Mouse (Mus musculus): ENCODE results near the gene Fxyd7. TPM values are rescaled to one million over a fixed set of nuclear protein-coding genes. Genes with fewer than 3 reads are reported as not detected.
A peak's percentile ranks its signal among the peaks of the same experiment; 100 is the strongest.

Gene Fxyd7
- total RNA-seq (2021) = 100 to 1,000 TPM; 371 to 375 TPM

GRCm38 (mm10) chr7:31051321-31052021, at the start of gene Fxyd7:
Gene Fxyd7, minus strand, starts transcription at chr7:31051467.
- DNase-seq (ENCODE audit: extremely low spot score in 1 of 2, low spot score in 2 of 2) = peak in 1 of 2 experiments; percentile 64
- intact Hi-C loops (cut with DNase I) = loop anchor here (5.0 kb wide), 1 partner anchor 94 kb away; the partner anchor contains the start of gene Usf2

DNA sequence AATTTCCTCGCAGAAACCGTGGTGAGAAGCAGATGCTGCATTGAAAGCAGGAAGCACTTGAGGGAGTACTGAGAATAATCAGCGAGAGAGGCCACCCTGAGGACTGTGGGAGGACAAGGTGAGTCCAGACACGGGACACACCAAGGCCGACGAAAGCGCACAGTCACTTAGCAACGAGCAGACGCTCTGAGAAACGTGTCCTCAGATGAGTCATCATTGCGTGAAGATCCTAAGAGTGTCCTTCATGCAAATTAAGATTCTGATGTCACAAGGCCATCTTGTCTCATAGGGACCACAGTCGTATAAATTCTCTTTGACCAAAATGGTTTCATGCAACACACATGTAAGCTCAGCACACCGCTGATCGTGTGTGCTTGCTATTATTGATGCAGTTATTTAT, 49.5 kb upstream of the Fxyd7 start:
- no peak for DNase-seq (ENCODE audit: extremely low spot score in 1 of 2, low spot score in 2 of 2)
- intact Hi-C loops (cut with DNase I) = no loop called here

GRCm38 (mm10) chr7:31099612-31099982, 48.3 kb upstream of the Fxyd7 start:
- intact Hi-C loops (cut with DNase I) = no loop called here
- no peak for DNase-seq (ENCODE audit: extremely low spot score in 1 of 2, low spot score in 2 of 2)

DNA sequence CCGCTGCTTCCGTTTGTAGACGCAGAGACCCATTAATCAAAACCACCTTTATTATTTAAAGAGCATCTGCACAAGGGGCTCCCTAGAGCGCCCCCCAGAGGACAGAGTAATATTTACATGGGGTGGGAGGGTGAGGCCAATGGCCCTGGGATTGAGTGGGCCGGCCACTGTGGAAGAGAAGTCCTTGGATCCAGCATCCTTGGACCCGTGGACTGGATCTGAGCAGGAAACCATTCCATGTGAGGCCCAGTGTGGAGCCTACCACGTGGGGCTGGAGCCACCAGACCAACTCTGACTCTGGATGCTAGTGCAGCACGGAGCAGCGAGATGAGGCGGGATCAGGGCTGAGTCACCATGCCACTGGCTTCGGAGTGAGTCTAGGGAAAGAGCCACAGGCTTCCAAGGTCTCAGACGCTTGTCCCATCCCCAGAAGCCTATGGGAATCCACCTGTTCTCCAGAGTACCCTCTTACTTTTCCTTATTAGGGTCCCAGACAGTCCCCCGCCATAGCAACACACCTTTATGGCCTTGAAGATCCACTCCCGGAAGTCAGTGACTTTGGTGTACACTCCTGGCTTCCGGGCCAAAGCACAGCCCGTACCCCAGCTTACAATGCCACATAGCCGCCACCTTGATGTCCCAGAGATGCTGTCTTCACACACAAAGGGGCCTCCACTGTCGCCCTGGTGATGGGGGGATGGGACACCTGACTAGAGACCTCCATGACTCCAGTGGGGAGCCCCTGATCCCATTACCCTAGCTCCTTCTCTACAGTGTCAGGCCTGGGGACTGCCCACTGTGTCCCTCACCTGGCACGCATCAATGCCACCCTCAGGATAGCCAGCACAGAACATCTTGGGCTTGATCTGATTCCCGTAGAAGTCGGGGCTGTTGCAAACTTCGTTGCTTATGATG, 47.7 kb upstream of the Fxyd7 start:
- peak in 1 of 2 experiments; percentile 50 for DNase-seq (ENCODE audit: extremely low spot score in 1 of 2, low spot score in 2 of 2)
- intact Hi-C loops (cut with DNase I) = no loop called here

GRCm38 (mm10) chr7:31097583-31098248, 46.4 kb upstream of the Fxyd7 start:
- DNase-seq (ENCODE audit: extremely low spot score in 1 of 2, low spot score in 2 of 2) = peak; percentile 89 to 94
- intact Hi-C loops (cut with DNase I) = loop anchor here (2.0 kb wide), 1 partner anchor 39 kb away; the partner anchor contains the start of gene Lgi4

GRCm38 (mm10) chr7:31096892-31097564, 45.8 kb upstream of the Fxyd7 start:
- intact Hi-C loops (cut with DNase I) = loop anchor here (2.0 kb wide), 1 partner anchor 38 kb away; the partner anchor contains the start of gene Lgi4
- DNase-seq (ENCODE audit: extremely low spot score in 1 of 2, low spot score in 2 of 2) = no peak

DNA sequence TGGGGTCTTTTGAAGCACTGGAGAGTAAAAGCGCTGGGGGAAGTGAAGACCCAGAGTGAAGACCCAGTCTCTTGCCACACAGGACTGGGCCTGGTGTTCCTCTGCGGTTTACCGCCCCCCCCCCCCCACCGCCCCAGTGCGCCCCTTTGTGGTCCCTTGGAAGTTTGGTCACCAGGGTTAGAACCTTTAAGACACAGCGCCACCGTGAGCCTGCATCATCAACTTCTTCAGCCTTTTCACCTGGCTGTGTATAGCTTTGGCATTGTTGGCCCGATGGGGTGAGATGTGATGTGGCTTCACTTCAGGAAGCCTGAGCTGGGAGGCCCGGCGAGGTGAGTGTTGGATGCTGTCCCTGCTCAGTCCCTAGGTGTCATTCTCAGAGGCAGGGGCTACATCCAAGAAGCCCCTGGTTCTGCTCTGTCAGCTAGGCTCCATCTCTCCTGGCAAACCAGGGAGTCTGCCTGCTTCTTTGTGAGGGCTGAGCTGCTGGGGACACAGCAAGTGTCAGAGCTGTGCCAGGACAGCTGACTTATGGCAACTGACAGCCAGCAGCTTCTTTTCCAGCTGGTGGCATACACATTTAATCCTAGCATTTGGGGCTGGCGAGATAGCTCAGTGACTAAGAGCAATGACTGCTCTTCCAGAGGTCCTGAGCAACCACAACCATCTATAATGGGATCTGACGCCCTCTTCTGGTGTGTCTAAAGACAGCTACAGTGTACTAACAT, 43.7 kb upstream of the Fxyd7 start:
- DNase-seq (ENCODE audit: extremely low spot score in 1 of 2, low spot score in 2 of 2) = no peak
- intact Hi-C loops (cut with DNase I) = no loop called here

DNA sequence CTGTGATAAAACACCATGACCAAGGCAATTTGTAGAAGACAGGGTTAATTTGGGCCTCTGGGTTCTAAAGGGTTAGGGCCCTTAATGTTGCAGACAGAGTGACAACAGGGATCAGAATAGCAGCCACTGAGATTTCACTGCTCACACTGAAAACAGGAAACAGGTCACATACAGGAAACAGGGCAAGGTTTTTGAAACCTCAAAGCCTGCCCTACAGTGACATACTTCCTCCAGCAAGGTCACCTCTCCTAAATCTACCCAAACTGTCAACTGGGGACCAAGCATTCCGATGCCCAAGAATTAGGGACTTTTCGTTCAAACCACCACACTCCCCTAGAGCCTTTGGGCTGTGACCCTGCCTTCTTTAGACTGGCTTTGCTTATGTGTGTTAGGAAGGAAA, 38.5 kb upstream of the Fxyd7 start:
- DNase-seq (ENCODE audit: extremely low spot score in 1 of 2, low spot score in 2 of 2) = no peak
- intact Hi-C loops (cut with DNase I) = no loop called here

- no peak for DNase-seq (ENCODE audit: extremely low spot score in 1 of 2, low spot score in 2 of 2)
- intact Hi-C loops (cut with DNase I) = no loop called here
These were observed 36.9 kb upstream of the Fxyd7 start for GRCm38 (mm10) chr7:31088206-31088605.

GRCm38 (mm10) chr7:31087262-31087661, 36.0 kb upstream of the Fxyd7 start:
- intact Hi-C loops (cut with DNase I) = no loop called here
- no peak for DNase-seq (ENCODE audit: extremely low spot score in 1 of 2, low spot score in 2 of 2)

GRCm38 (mm10) chr7:31086175-31086755, 35.0 kb upstream of the Fxyd7 start:
- intact Hi-C loops (cut with DNase I) = no loop called here
- no peak for DNase-seq (ENCODE audit: extremely low spot score in 1 of 2, low spot score in 2 of 2)

GRCm38 (mm10) chr7:31085171-31085570, 33.9 kb upstream of the Fxyd7 start:
- peak in 1 of 2 experiments; percentile 64 for DNase-seq (ENCODE audit: extremely low spot score in 1 of 2, low spot score in 2 of 2)
- intact Hi-C loops (cut with DNase I) = no loop called here

DNA sequence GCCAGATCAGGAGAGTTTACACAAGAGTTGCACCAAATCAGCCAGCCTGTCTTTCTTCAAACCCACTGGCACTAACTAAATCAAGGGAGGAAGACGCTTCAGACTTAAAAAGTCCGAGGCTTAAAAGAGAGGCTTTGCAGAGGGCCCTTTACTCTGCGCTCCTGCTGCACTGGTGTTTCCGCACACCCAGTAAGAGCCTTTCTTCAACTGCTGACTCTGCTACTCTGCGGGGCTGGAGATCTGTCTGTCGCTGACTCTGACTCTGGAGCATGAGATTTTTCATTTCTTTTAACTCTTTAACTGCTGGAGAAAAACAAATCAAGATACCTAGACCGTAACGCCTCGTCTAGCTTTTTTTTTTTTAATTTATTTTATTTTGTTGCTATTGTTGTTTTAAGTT, 32.9 kb upstream of the Fxyd7 start:
- intact Hi-C loops (cut with DNase I) = no loop called here
- no peak for DNase-seq (ENCODE audit: extremely low spot score in 1 of 2, low spot score in 2 of 2)

DNA sequence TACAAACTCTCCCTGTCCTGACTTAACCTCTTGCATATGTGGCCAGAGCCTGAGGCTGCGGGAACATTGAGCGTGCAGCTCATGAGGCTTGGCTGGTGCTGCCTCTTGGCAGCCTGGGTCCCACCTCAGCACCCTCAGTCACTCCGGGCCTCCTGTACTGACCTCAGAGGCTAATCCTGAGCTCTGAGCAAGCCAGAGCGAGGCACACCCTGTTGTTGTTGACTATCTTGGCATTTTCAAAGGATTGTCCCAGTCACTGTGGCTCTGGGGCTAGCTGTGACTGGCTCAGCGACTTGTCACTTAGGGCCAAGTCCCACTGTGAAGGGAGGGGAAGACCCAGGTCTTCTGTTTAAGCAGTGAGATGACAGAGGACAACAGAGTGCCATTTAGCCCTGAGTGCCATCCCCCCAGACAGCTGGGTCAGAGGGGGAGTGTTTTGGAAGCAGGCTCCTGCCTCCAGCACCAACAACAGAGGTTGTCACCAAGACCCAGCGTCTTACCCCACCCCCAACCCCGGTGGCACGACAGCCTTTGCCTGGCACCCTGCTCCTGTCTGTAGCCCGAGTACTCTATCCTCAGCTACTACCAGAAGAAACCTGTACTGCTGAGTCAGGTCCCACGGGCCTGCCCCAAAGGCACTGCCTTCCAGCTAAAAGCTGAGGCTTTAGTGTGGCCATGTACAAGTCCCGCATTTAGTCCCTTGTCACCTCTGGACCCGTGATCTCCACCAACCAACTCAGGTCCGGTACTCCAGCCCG, 31.7 kb upstream of the Fxyd7 start:
- peak in 1 of 2 experiments; percentile 68 for DNase-seq (ENCODE audit: extremely low spot score in 1 of 2, low spot score in 2 of 2)
- intact Hi-C loops (cut with DNase I) = no loop called here

DNA sequence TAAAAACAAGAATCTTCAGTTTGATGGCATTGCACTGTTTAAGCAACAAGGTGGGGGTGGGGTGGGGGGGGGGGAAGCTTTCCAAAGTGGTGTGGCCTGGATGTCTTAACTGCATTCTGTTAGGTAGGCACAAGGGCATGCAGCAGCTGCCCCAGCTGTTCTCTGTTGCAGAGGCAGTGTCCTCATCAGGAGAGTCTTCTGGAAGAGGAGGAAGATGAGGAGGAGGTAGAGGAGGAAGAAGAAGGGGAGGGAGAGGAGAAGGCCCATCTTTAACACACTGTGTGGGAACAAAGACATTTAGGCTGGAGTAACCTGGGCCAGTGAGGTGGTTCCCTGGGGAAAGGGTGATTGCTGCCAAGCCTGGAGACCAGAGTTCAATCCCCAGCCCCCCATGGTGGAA, 30.8 kb upstream of the Fxyd7 start:
- DNase-seq (ENCODE audit: extremely low spot score in 1 of 2, low spot score in 2 of 2) = no peak
- intact Hi-C loops (cut with DNase I) = no loop called here

GRCm38 (mm10) chr7:31081106-31081505, 29.8 kb upstream of the Fxyd7 start:
- no peak for DNase-seq (ENCODE audit: extremely low spot score in 1 of 2, low spot score in 2 of 2)
- intact Hi-C loops (cut with DNase I) = no loop called here

GRCm38 (mm10) chr7:31080611-31081010, 29.3 kb upstream of the Fxyd7 start:
- DNase-seq (ENCODE audit: extremely low spot score in 1 of 2, low spot score in 2 of 2) = no peak
- intact Hi-C loops (cut with DNase I) = no loop called here
